Mouse (Mus musculus) lung, postnatal 0 days (tissue): ENCODE results near the gene Pdk2. TPM values are rescaled to one million over a fixed set of nuclear protein-coding genes. Genes with fewer than 3 reads are reported as not detected.

Experiments used
- ATAC-seq: fragments of 200-750 bp; cut with Nextera tagmentation; 2 replicates; pipeline ENCODE4 v1.8.0; 2017; ENCODE audit warnings: moderate library complexity
- DNase-seq: peaks from one replicate; pipeline ENCODE4 v3.0.0-alpha.2; 2016; ENCODE audit warnings: low spot score
- H3K27ac ChIP-seq: fragments of 300-500 bp; sonication (generic); 2 replicates; pipeline ENCODE4 v1.5.1; 2014; ENCODE audit warnings: antibody characterized with exemption, mild to moderate bottlenecking, low read length, mixed read lengths
- H3K27me3 ChIP-seq: fragments of 300-500 bp; sonication (generic); replicated peaks from 2 replicates; pipeline ENCODE4 v1.6.1; 2014; ENCODE audit warnings: low read length, mixed read lengths; ENCODE audit not compliant: insufficient read depth
- H3K36me3 ChIP-seq: fragments of 300-500 bp; sonication (generic); 2 replicates; pipeline ENCODE4 v1.6.1; 2014; ENCODE audit warnings: low read length, mixed read lengths; ENCODE audit not compliant: insufficient read depth
- H3K4me1 ChIP-seq: fragments of 300-500 bp; sonication (generic); 2 replicates; pipeline ENCODE4 v1.6.1; 2014; ENCODE audit warnings: antibody characterized with exemption, low read depth, low read length, mixed read lengths; ENCODE audit not compliant: insufficient read depth
- H3K4me2 ChIP-seq: fragments of 300-500 bp; sonication (generic); replicated peaks from 2 replicates; pipeline ENCODE4 v1.6.1; 2014; ENCODE audit warnings: low read depth, mild to moderate bottlenecking, low read length, moderate library complexity, mixed read lengths
- H3K4me3 ChIP-seq: fragments of 300-500 bp; sonication (generic); 2 replicates; pipeline ENCODE4 v1.5.1; 2014; ENCODE audit warnings: low read depth, low read length
- H3K9ac ChIP-seq: fragments of 300-500 bp; sonication (generic); replicated peaks from 2 replicates; pipeline ENCODE4 v1.6.1; 2014; ENCODE audit warnings: low read depth, mild to moderate bottlenecking
- H3K9me3 ChIP-seq: fragments of 300-500 bp; sonication (generic); 2 replicates; pipeline ENCODE4 v1.6.1; 2016; ENCODE audit warnings: low read length, mixed read lengths
- CTCF ChIP-seq: IDR thresholded peaks from 2 replicates; pipeline ENCODE4 v1.5.1; 2016; ENCODE audit warnings: antibody characterized with exemption, mild to moderate bottlenecking
- EP300 ChIP-seq: IDR thresholded peaks from 2 replicates; pipeline ENCODE4 v1.6.1; 2016; ENCODE audit warnings: antibody characterized with exemption, mild to moderate bottlenecking, control low read depth
- WGBS: fragments of 180-500 bp; shearing (Covaris S2); extraction: QIAGEN DNeasy Blood & Tissue Kit; methylation state at CpG from one replicate; pipeline ENCODE4 v1.1.7; 2014; 5-methylcytosine and 5-hydroxymethylcytosine counted together
- polyA plus RNA-seq: library from polyadenylated mRNA; unstranded; fragments of >200 nt; fragmentation: Nextera tagmentation; extraction: Ambion mirVana; gene quantifications from 2 replicates; pipeline ENCODE4 v1.2.1, GENCODE M21; 2015

The Pdk2 gene
- polyA plus RNA-seq, 1 experiment from 2014 or later = 51.1 TPM

GRCm38 (mm10) chr11:95042096-95042495, 942 bp upstream of the Pdk2 start:
- H3K4me2 ChIP-seq = peak overlapping the region; percentile 90
- DNase-seq (peak; percentile 90), ATAC-seq (peak; percentile 30)
- 0 out of 2 replicates have a peak overlapping the region, but pooled peaks have one; percentile 58 for H3K27ac ChIP-seq
- peaks cover 14% of the 10 kb centered on the region; the same call in 1 of the 2 replicates for H3K4me1 ChIP-seq
- no peak overlapping the region for H3K9ac ChIP-seq
- H3K36me3 ChIP-seq = peaks cover 10% of the 10 kb centered on the region; the same call in 1 of the 2 replicates
- under 1% methylated on average over 11 of the region's 11 CpGs for WGBS
- H3K27me3 ChIP-seq = no peaks in the 10 kb centered on the region
- H3K4me3 ChIP-seq = peak overlapping the region; percentile 65
- no peak for TF ChIP-seq EP300
- peak; percentile 86 for TF ChIP-seq CTCF
- no peaks in the 10 kb centered on the region for H3K9me3 ChIP-seq

- ATAC-seq = peak; percentile 72
- Histone ChIP-seq H3K4me3 (peak overlapping the region; percentile 65), H3K4me2 (peak overlapping the region; percentile 90), H3K9me3 (no peaks in the 10 kb centered on the region), H3K27ac (peak overlapping the region; percentile 90), H3K27me3 (no peaks in the 10 kb centered on the region), H3K9ac (peak overlapping the region; percentile 67), H3K4me1 (peaks cover 14% of the 10 kb centered on the region; the same call in 1 of the 2 replicates), H3K36me3 (peaks cover 10% of the 10 kb centered on the region; the same call in 1 of the 2 replicates)
- peak; percentile 92 for DNase-seq
- WGBS = 2% methylated on average over 20 of the region's 20 CpGs
- TF ChIP-seq EP300 (no peak), CTCF (no peak)
These were observed 539 bp downstream of the Pdk2 start for GRCm38 (mm10) chr11:95040491-95041138.

GRCm38 (mm10) chr11:95039766-95040165, 1.4 kb downstream of the Pdk2 start:
- H3K36me3 ChIP-seq = peaks cover 4% of the 10 kb centered on the region; the same call in 1 of the 2 replicates
- no peak overlapping the region for H3K4me3 ChIP-seq
- no peak for TF ChIP-seq EP300
- no peak for TF ChIP-seq CTCF
- peaks cover 14% of the 10 kb centered on the region; the same call in 1 of the 2 replicates for H3K4me1 ChIP-seq
- no peaks in the 10 kb centered on the region for H3K9me3 ChIP-seq
- no peak for ATAC-seq
- no peaks in the 10 kb centered on the region for H3K27me3 ChIP-seq
- no peak for DNase-seq
- WGBS = 67% methylated on average over 4 of the region's 4 CpGs
- 0 out of 2 replicates have a peak overlapping the region, but pooled peaks have one; percentile 90 for H3K27ac ChIP-seq
- no peak overlapping the region for H3K9ac ChIP-seq
- peak overlapping the region; percentile 90 for H3K4me2 ChIP-seq

DNA sequence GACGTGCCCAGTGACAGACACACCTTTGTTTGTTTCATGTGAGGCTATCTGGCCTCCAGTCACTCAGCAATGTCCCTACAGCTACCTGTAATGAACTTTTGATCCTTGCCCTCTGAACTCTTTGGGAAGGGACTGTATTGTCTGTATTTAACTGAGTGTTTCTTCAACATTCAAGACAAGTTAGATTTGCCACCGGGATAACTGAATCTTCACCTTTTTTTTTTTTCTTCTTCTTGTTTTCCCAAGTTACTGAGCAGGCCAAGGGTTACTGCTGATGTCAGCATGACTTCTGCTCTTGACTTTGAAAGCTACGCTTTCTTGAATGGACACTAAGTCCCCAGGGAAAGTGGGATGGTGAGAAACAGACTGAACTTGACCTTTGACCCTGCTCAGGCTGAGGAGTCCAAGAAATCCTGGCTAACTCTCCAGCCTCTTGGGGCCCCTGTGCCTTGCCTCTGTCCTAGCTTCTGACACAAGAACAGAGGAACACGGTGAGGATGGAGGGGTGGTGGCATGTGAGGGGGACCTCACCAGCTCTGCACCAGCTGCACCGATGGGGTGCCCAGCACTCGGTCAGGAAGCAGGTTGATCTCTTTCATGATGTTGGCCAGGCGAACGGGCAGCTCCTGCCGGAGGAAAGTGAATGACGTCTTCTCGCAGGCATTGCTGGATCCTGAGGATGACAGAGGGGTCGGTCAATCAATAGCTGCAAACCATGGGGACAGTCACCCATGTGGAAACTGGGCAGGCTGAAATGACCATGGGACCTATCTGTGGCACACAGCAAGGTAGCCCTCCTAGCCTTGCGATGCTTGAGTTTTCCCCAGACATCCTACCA, 2.1 kb downstream of the Pdk2 start:
- TF ChIP-seq CTCF = no peak
- no peak for TF ChIP-seq EP300
- no peaks in the 10 kb centered on the region for H3K9me3 ChIP-seq
- no peak overlapping the region for H3K27ac ChIP-seq
- no peak overlapping the region for H3K9ac ChIP-seq
- peak; percentile 17 for DNase-seq
- no peak overlapping the region for H3K4me3 ChIP-seq
- peaks cover 14% of the 10 kb centered on the region; the same call in 1 of the 2 replicates for H3K4me1 ChIP-seq
- H3K4me2 ChIP-seq = no peak overlapping the region
- no peak for ATAC-seq
- 81% methylated on average over 13 of the region's 13 CpGs for WGBS
- H3K27me3 ChIP-seq = no peaks in the 10 kb centered on the region
- H3K36me3 ChIP-seq = peaks cover 3% of the 10 kb centered on the region; the same call in 1 of the 2 replicates

DNA sequence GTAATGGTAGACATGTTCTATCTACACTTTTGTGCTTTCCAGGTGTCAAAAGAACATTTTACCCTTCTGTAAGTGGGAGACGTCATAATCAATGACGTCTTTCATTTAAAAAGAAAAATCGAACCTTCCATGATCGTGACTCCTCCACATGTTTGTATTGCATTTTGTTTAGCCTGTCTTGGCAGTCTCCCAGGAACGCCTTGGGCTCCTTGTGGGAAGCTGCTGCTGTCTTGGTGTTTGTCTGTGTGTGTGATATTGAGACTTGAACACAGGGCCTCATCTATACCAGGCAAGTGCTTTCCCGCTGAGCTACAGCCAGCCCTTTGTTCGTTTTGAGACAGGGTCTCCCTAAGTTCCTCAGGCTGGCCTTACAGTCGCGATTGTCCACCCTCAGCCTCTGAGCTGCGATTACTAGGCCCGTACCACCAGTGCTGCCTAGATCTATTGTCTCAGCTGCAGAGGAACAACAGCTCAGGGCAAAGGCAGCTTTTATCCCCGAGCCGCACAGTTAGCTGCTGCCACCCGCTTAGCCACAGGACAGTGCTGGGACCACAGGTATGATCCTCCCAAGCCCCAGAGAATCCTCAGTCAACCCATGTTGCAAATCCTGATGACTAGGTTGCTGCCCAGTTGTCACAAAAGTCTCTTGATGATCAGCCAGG, 2.9 kb downstream of the Pdk2 start:
- Histone ChIP-seq H3K27me3 (no peaks in the 10 kb centered on the region), H3K9ac (no peak overlapping the region), H3K27ac (no peak overlapping the region), H3K4me2 (no peak overlapping the region), H3K4me3 (no peak overlapping the region), H3K4me1 (peaks cover 14% of the 10 kb centered on the region; the same call in 1 of the 2 replicates), H3K36me3 (peaks cover 3% of the 10 kb centered on the region; the same call in 1 of the 2 replicates), H3K9me3 (no peaks in the 10 kb centered on the region)
- TF ChIP-seq CTCF (no peak), EP300 (no peak)
- 68% methylated on average over 14 of the region's 14 CpGs for WGBS
- DNase-seq (no peak), ATAC-seq (no peak)

- Histone ChIP-seq H3K4me3 (no peak overlapping the region), H3K27me3 (no peaks in the 10 kb centered on the region), H3K9ac (no peak overlapping the region), H3K9me3 (no peaks in the 10 kb centered on the region), H3K36me3 (peaks cover 3% of the 10 kb centered on the region; the same call in 1 of the 2 replicates), H3K27ac (no peak overlapping the region), H3K4me2 (no peak overlapping the region), H3K4me1 (peaks cover 14% of the 10 kb centered on the region; the same call in 1 of the 2 replicates)
- 45% methylated on average over 6 of the region's 6 CpGs for WGBS
- DNase-seq (no peak), ATAC-seq (no peak)
- TF ChIP-seq EP300 (no peak), CTCF (no peak)
These were observed 3.8 kb downstream of the Pdk2 start for GRCm38 (mm10) chr11:95037306-95037705.
